Mouse (Mus musculus) layer of hippocampus, postnatal 25 days (tissue): ENCODE measurements around the gene Gad1. TPM values are rescaled to one million over a fixed set of nuclear protein-coding genes. Genes with fewer than 3 reads are reported as not detected.
A peak's percentile ranks its signal among the peaks of the same experiment; 100 is the strongest.

Source experiments
- DNase-seq, 2 experiments: peaks; one replicate each; pipeline ENCODE4 v3.0.0; 2022; ENCODE audit warnings: mixed read lengths in 2 of 2, low spot score in 1 of 2; ENCODE audit errors: extremely low spot score in 1 of 2
- total RNA-seq, 2 experiments: library from RNA; stranded (reverse); gene quantifications; 2 replicates each; pipeline ENCODE4 v1.2.3; 2021

The Gad1 gene
- total RNA-seq, 2 experiments from 2014 or later: 313 to 336 TPM

- DNase-seq: no peak
Observed at GRCm38 (mm10) chr2:70563721-70564645, 11.1 kb downstream of the Gad1 start.

GRCm38 (mm10) chr2:70564646-70565315 lies 11.9 kb downstream of the Gad1 start:
- no peak for DNase-seq

- DNase-seq: no peak
Observed at GRCm38 (mm10) chr2:70565651-70566602, 13.1 kb downstream of the Gad1 start.

- no peak for DNase-seq
Observed at GRCm38 (mm10) chr2:70566603-70566981, 13.7 kb downstream of the Gad1 start.

- DNase-seq: peak; percentile 52 to 71
Observed at GRCm38 (mm10) chr2:70567071-70567681, 14.3 kb downstream of the Gad1 start.

GRCm38 (mm10) chr2:70567682-70568077 lies 14.8 kb downstream of the Gad1 start:
- no peak for DNase-seq

- no peak for DNase-seq
Observed at GRCm38 (mm10) chr2:70568198-70568941, 15.5 kb downstream of the Gad1 start.

GRCm38 (mm10) chr2:70571698-70572097 lies 18.8 kb downstream of the Gad1 start:
- DNase-seq: no peak

- DNase-seq: no peak
Observed at GRCm38 (mm10) chr2:70572251-70572650, 19.4 kb downstream of the Gad1 start.

- no peak for DNase-seq
Observed at GRCm38 (mm10) chr2:70573544-70574210, 20.8 kb downstream of the Gad1 start.

- no peak for DNase-seq
Observed at GRCm38 (mm10) chr2:70588200-70588599, 35.3 kb downstream of the Gad1 start.

GRCm38 (mm10) chr2:70592432-70592831 lies 39.6 kb downstream of the Gad1 start:
- DNase-seq: no peak

GRCm38 (mm10) chr2:70593670-70594069 lies 40.8 kb downstream of the Gad1 start:
- no peak for DNase-seq

- no peak for DNase-seq
Observed at GRCm38 (mm10) chr2:70595896-70596295, 43.0 kb downstream of the Gad1 start.

- no peak for DNase-seq
Observed at GRCm38 (mm10) chr2:70609769-70610168, 56.9 kb downstream of the Gad1 start.

- DNase-seq: no peak
Observed at GRCm38 (mm10) chr2:70614745-70615351, 62.0 kb downstream of the Gad1 start.

GRCm38 (mm10) chr2:70616076-70616475 lies 63.2 kb downstream of the Gad1 start:
- no peak for DNase-seq

GRCm38 (mm10) chr2:70616617-70617016 lies 63.7 kb downstream of the Gad1 start:
- no peak for DNase-seq
